Mouse (Mus musculus) midbrain, embryonic 11.5 days (tissue): ENCODE data around the gene Rsph9. TPM values are rescaled to one million over a fixed set of nuclear protein-coding genes. Genes with fewer than 3 reads are reported as not detected.

ENCODE experiments used
- ATAC-seq: fragments of 200-750 bp; cut with Nextera tagmentation; 2 replicates; pipeline ENCODE4 v1.8.0; 2017; ENCODE audit warnings: moderate TSS enrichment, moderate library complexity; ENCODE audit not compliant: low FRiP score
- DNase-seq: peaks from one replicate; pipeline ENCODE4 v3.0.0; 2015; ENCODE audit warnings: low spot score; ENCODE audit errors: missing footprints
- H3K27ac ChIP-seq: fragments of 300-500 bp; sonication (generic); 2 replicates; pipeline ENCODE4 v1.5.1; 2014; ENCODE audit warnings: low read depth, low read length
- H3K27me3 ChIP-seq: fragments of 300-500 bp; sonication (generic); 2 replicates; pipeline ENCODE4 v1.6.1; 2014; ENCODE audit warnings: mild to moderate bottlenecking, low read length, moderate library complexity, mixed read lengths; ENCODE audit not compliant: control insufficient read depth, insufficient read depth
- H3K36me3 ChIP-seq: fragments of 300-500 bp; sonication (generic); 2 replicates; pipeline ENCODE4 v1.6.1; 2014; ENCODE audit warnings: mild to moderate bottlenecking, low read length, moderate library complexity, mixed read lengths; ENCODE audit not compliant: control insufficient read depth, insufficient read depth
- H3K4me1 ChIP-seq: fragments of 300-500 bp; sonication (generic); 2 replicates; pipeline ENCODE4 v1.6.1; 2014; ENCODE audit warnings: low read length; ENCODE audit not compliant: control insufficient read depth, insufficient read depth
- H3K4me2 ChIP-seq: fragments of 300-500 bp; sonication (generic); 2 replicates; pipeline ENCODE4 v1.6.1; 2014; ENCODE audit warnings: mild to moderate bottlenecking, moderate library complexity
- H3K4me3 ChIP-seq: fragments of 300-500 bp; sonication (generic); 2 replicates; pipeline ENCODE4 v1.5.1; 2014; ENCODE audit warnings: low read depth, low read length
- H3K9ac ChIP-seq: fragments of 300-500 bp; sonication (generic); 2 replicates; pipeline ENCODE4 v1.6.1; 2014; ENCODE audit warnings: low read length
- H3K9me3 ChIP-seq: fragments of 300-500 bp; sonication (generic); 2 replicates; pipeline ENCODE4 v1.6.1; 2016; ENCODE audit warnings: low read length; ENCODE audit not compliant: control insufficient read depth
- WGBS: fragments of 180-500 bp; shearing (Covaris S2); extraction: QIAGEN DNeasy Blood & Tissue Kit; methylation state at CpG from one replicate; pipeline ENCODE4 v1.1.7; 2014; 5-methylcytosine and 5-hydroxymethylcytosine counted together
- polyA plus RNA-seq: library from polyadenylated mRNA; unstranded; fragments of >200 nt; fragmentation: Nextera tagmentation; extraction: Ambion mirVana; gene quantifications from 2 replicates; pipeline ENCODE4 v1.2.1, GENCODE M21; 2014

The Rsph9 gene
- polyA plus RNA-seq, 1 experiment from 2014 or later = 17.5 TPM

- Histone ChIP-seq H3K4me2 (no peak overlapping the region), H3K36me3 (peaks cover 19% of the 10 kb centered on the region; the same call in 1 of the 2 replicates), H3K9me3 (no peaks in the 10 kb centered on the region), H3K27ac (no peak overlapping the region), H3K4me3 (no peak overlapping the region), H3K4me1 (no peaks in the 10 kb centered on the region), H3K27me3 (no peaks in the 10 kb centered on the region), H3K9ac (no peak overlapping the region)
- WGBS = 81% methylated on average over 13 of the region's 13 CpGs
- ATAC-seq = no peak
- no peak for DNase-seq
Observed at GRCm38 (mm10) chr17:46129741-46130498, 14.1 kb downstream of the Rsph9 start.

- H3K4me2 ChIP-seq = no peak overlapping the region
- no peak for DNase-seq
- peaks cover 35% of the 10 kb centered on the region for H3K36me3 ChIP-seq
- H3K4me3 ChIP-seq = no peak overlapping the region
- no peak overlapping the region for H3K27ac ChIP-seq
- no peaks in the 10 kb centered on the region for H3K4me1 ChIP-seq
- 82% methylated on average over 6 of the region's 6 CpGs for WGBS
- H3K27me3 ChIP-seq = no peaks in the 10 kb centered on the region
- no peaks in the 10 kb centered on the region for H3K9me3 ChIP-seq
- H3K9ac ChIP-seq = no peak overlapping the region
- ATAC-seq = no peak
Observed at GRCm38 (mm10) chr17:46127814-46128493, 16.1 kb downstream of the Rsph9 start.

GRCm38 (mm10) chr17:46126608-46127007, 17.4 kb downstream of the Rsph9 start:
- Histone ChIP-seq H3K36me3 (peaks cover 39% of the 10 kb centered on the region), H3K9me3 (no peaks in the 10 kb centered on the region), H3K4me3 (no peak overlapping the region), H3K27ac (no peak overlapping the region), H3K9ac (no peak overlapping the region), H3K4me2 (no peak overlapping the region), H3K27me3 (no peaks in the 10 kb centered on the region), H3K4me1 (no peaks in the 10 kb centered on the region)
- no peak for DNase-seq
- 87% methylated on average over 6 of the region's 6 CpGs for WGBS
- no peak for ATAC-seq

GRCm38 (mm10) chr17:46123953-46124700, 19.9 kb downstream of the Rsph9 start:
- Histone ChIP-seq H3K36me3 (peaks cover 41% of the 10 kb centered on the region), H3K27me3 (no peaks in the 10 kb centered on the region), H3K9ac (no peak overlapping the region), H3K4me1 (no peaks in the 10 kb centered on the region), H3K4me2 (no peak overlapping the region), H3K27ac (no peak overlapping the region), H3K4me3 (no peak overlapping the region), H3K9me3 (no peaks in the 10 kb centered on the region)
- no peak for ATAC-seq
- DNase-seq = no peak
- 92% methylated on average over 12 of the region's 12 CpGs for WGBS

GRCm38 (mm10) chr17:46123285-46123684, 20.7 kb downstream of the Rsph9 start:
- Histone ChIP-seq H3K4me1 (no peaks in the 10 kb centered on the region), H3K9me3 (no peaks in the 10 kb centered on the region), H3K4me2 (no peak overlapping the region), H3K9ac (no peak overlapping the region), H3K27me3 (no peaks in the 10 kb centered on the region), H3K36me3 (peaks cover 38% of the 10 kb centered on the region), H3K27ac (no peak overlapping the region), H3K4me3 (no peak overlapping the region)
- ATAC-seq (no peak), DNase-seq (no peak)
- WGBS = 89% methylated on average over 4 of the region's 4 CpGs

- no peak for DNase-seq
- no peak overlapping the region for H3K4me3 ChIP-seq
- no peak overlapping the region for H3K27ac ChIP-seq
- no peaks in the 10 kb centered on the region for H3K27me3 ChIP-seq
- H3K9me3 ChIP-seq = no peaks in the 10 kb centered on the region
- H3K36me3 ChIP-seq = peaks cover 39% of the 10 kb centered on the region
- H3K4me2 ChIP-seq = no peak overlapping the region
- H3K9ac ChIP-seq = no peak overlapping the region
- no peaks in the 10 kb centered on the region for H3K4me1 ChIP-seq
- 98% methylated on average over 4 of the region's 4 CpGs for WGBS
- ATAC-seq = no peak
Observed at GRCm38 (mm10) chr17:46122791-46123190, 21.2 kb downstream of the Rsph9 start.

- WGBS = 90% methylated on average over 10 of the region's 10 CpGs
- peaks cover 25% of the 10 kb centered on the region for H3K36me3 ChIP-seq
Observed at GRCm38 (mm10) chr17:46119641-46120040, 24.4 kb downstream of the Rsph9 start.

GRCm38 (mm10) chr17:46118423-46118850, 25.6 kb downstream of the Rsph9 start:
- 90% methylated on average over 4 of the region's 4 CpGs for WGBS
- H3K4me1 ChIP-seq = no peaks in the 10 kb centered on the region
- DNase-seq (no peak), ATAC-seq (no peak)
- peaks cover 14% of the 10 kb centered on the region; the same call in 1 of the 2 replicates for H3K36me3 ChIP-seq
- H3K4me2 ChIP-seq = no peak overlapping the region
- H3K9ac ChIP-seq = no peak overlapping the region
- no peaks in the 10 kb centered on the region for H3K27me3 ChIP-seq
- no peak overlapping the region for H3K27ac ChIP-seq
- no peaks in the 10 kb centered on the region for H3K9me3 ChIP-seq
- no peak overlapping the region for H3K4me3 ChIP-seq

More at GRCm38 (mm10) chr17:46119641-46120040, 24.4 kb downstream of the Rsph9 start:
- no peak for DNase-seq
- no peaks in the 10 kb centered on the region for H3K27me3 ChIP-seq
- H3K4me3 ChIP-seq = no peak overlapping the region
- H3K9ac ChIP-seq = no peak overlapping the region
- H3K4me1 ChIP-seq = no peaks in the 10 kb centered on the region
- H3K4me2 ChIP-seq = no peak overlapping the region
- H3K9me3 ChIP-seq = no peaks in the 10 kb centered on the region
- no peak overlapping the region for H3K27ac ChIP-seq
- ATAC-seq = no peak
